Mouse (Mus musculus) liver, postnatal 0 days (tissue): ENCODE results near the gene Cstb. TPM values are rescaled to one million over a fixed set of nuclear protein-coding genes. Genes with fewer than 3 reads are reported as not detected.

Experiments
- ATAC-seq: fragments of 200-750 bp; cut with Nextera tagmentation; 2 replicates; pipeline ENCODE4 v1.8.0; 2017; ENCODE audit warnings: mild to moderate bottlenecking, moderate library complexity
- DNase-seq: peaks from one replicate; pipeline ENCODE4 v3.0.0-alpha.2; 2016
- H3K27ac ChIP-seq: fragments of 300-500 bp; sonication (generic); 2 replicates; pipeline ENCODE4 v1.5.1; 2014; ENCODE audit warnings: antibody characterized with exemption, moderate library complexity, mild to moderate bottlenecking, low read depth
- H3K27me3 ChIP-seq: fragments of 300-500 bp; sonication (generic); 2 replicates; pipeline ENCODE4 v1.6.1; 2014; ENCODE audit warnings: low read length, control low read depth, mixed read lengths; ENCODE audit not compliant: insufficient read depth
- H3K36me3 ChIP-seq: fragments of 300-500 bp; sonication (generic); replicated peaks from 2 replicates; pipeline ENCODE4 v1.6.1; 2014; ENCODE audit warnings: mild to moderate bottlenecking, control low read depth, low read length, moderate library complexity, mixed read lengths; ENCODE audit not compliant: insufficient read depth
- H3K4me1 ChIP-seq: fragments of 300-500 bp; sonication (generic); 2 replicates; pipeline ENCODE4 v1.6.1; 2014; ENCODE audit warnings: antibody characterized with exemption, mild to moderate bottlenecking, control low read depth; ENCODE audit not compliant: insufficient read depth
- H3K4me2 ChIP-seq: fragments of 300-500 bp; sonication (generic); 2 replicates; pipeline ENCODE4 v1.6.1; 2014; ENCODE audit warnings: low read depth, mild to moderate bottlenecking, low read length, moderate library complexity, mixed read lengths
- H3K4me3 ChIP-seq: fragments of 300-500 bp; sonication (generic); 2 replicates; pipeline ENCODE4 v1.5.1; 2014; ENCODE audit warnings: low read depth, low read length
- H3K9ac ChIP-seq: fragments of 300-500 bp; sonication (generic); replicated peaks from 2 replicates; pipeline ENCODE4 v1.6.1; 2014; ENCODE audit warnings: mild to moderate bottlenecking, moderate library complexity
- H3K9me3 ChIP-seq: fragments of 300-500 bp; sonication (generic); 2 replicates; pipeline ENCODE4 v1.6.1; 2016; ENCODE audit warnings: mild to moderate bottlenecking, control low read depth, low read length, mixed read lengths
- CTCF ChIP-seq: sonication (generic); IDR thresholded peaks from 2 replicates; pipeline ENCODE4 v1.5.1; 2016; ENCODE audit warnings: antibody characterized with exemption, low read depth
- EP300 ChIP-seq: IDR thresholded peaks from 2 replicates; pipeline ENCODE4 v1.6.1; 2016; ENCODE audit warnings: antibody characterized with exemption, low read depth, mild to moderate bottlenecking
- WGBS: fragments of 180-500 bp; shearing (Covaris S2); extraction: QIAGEN DNeasy Blood & Tissue Kit; methylation state at CpG from one replicate; pipeline ENCODE4 v1.1.7; 2014; ENCODE audit not compliant: insufficient replicate concordance; 5-methylcytosine and 5-hydroxymethylcytosine counted together
- polyA plus RNA-seq: library from polyadenylated mRNA; unstranded; fragments of >200 nt; fragmentation: Nextera tagmentation; extraction: Ambion mirVana; gene quantifications from 2 replicates; pipeline ENCODE4 v1.2.1, GENCODE M21; 2015

Cstb gene
- polyA plus RNA-seq, 1 experiment from 2014 or later, result 187 TPM

GRCm38 (mm10) chr10:78402301-78402922 is 23.1 kb upstream of the Cstb start:
- no peaks in the 10 kb centered on the region for H3K27me3 ChIP-seq
- peaks cover 67% of the 10 kb centered on the region for H3K36me3 ChIP-seq
- H3K4me1 ChIP-seq, result peaks cover 8% of the 10 kb centered on the region
- no peak overlapping the region for H3K9ac ChIP-seq
- no peaks in the 10 kb centered on the region for H3K9me3 ChIP-seq
- WGBS, result 87% methylated on average over 14 of the region's 14 CpGs
- no peak overlapping the region for H3K4me3 ChIP-seq
- ATAC-seq (no peak), DNase-seq (peak; percentile 10)
- no peak overlapping the region for H3K27ac ChIP-seq
- TF ChIP-seq CTCF, result no peak
- TF ChIP-seq EP300, result no peak
- H3K4me2 ChIP-seq, result no peak overlapping the region

- H3K27ac ChIP-seq, result no peak overlapping the region
- no peak for TF ChIP-seq EP300
- no peak for DNase-seq
- H3K9ac ChIP-seq, result no peak overlapping the region
- 38% methylated on average over 6 of the region's 6 CpGs for whole genome bisulfite sequencing
- no peak overlapping the region for H3K4me2 ChIP-seq
- no peaks in the 10 kb centered on the region for H3K9me3 ChIP-seq
- ATAC-seq, result peak; percentile 46; the same call in 1 of the 2 replicates
- no peaks in the 10 kb centered on the region for H3K27me3 ChIP-seq
- H3K36me3 ChIP-seq, result peaks cover 91% of the 10 kb centered on the region
- no peaks in the 10 kb centered on the region for H3K4me1 ChIP-seq
- H3K4me3 ChIP-seq, result no peak overlapping the region
Measured at GRCm38 (mm10) chr10:78406152-78406551, 19.3 kb upstream of the Cstb start.

- TF ChIP-seq CTCF (no peak), EP300 (no peak)
- no peak overlapping the region for H3K4me3 ChIP-seq
- H3K9ac ChIP-seq, result no peak overlapping the region
- no peaks in the 10 kb centered on the region for H3K9me3 ChIP-seq
- WGBS, result 51% methylated on average over 4 of the region's 4 CpGs
- 0 out of 2 replicates have a peak, but pooled peaks have one; percentile 29 for ATAC-seq
- no peak overlapping the region for H3K27ac ChIP-seq
- peaks cover 8% of the 10 kb centered on the region for H3K4me1 ChIP-seq
- H3K4me2 ChIP-seq, result no peak overlapping the region
- H3K36me3 ChIP-seq, result peaks cover 81% of the 10 kb centered on the region
- no peaks in the 10 kb centered on the region for H3K27me3 ChIP-seq
- DNase-seq, result no peak
Measured at GRCm38 (mm10) chr10:78407132-78407531, 18.3 kb upstream of the Cstb start.

GRCm38 (mm10) chr10:78409035-78409788 is 16.3 kb upstream of the Cstb start:
- Histone ChIP-seq H3K9ac (no peak overlapping the region), H3K4me2 (no peak overlapping the region), H3K9me3 (no peaks in the 10 kb centered on the region), H3K36me3 (peaks cover 62% of the 10 kb centered on the region), H3K27me3 (no peaks in the 10 kb centered on the region), H3K27ac (no peak overlapping the region), H3K4me1 (peaks cover 11% of the 10 kb centered on the region), H3K4me3 (no peak overlapping the region)
- DNase-seq (no peak), ATAC-seq (no peak)
- TF ChIP-seq CTCF, result no peak
- no peak for TF ChIP-seq EP300
- 88% methylated on average over 9 of the region's 9 CpGs for WGBS

- H3K27ac ChIP-seq, result peak overlapping the region; percentile 75
- H3K36me3 ChIP-seq, result peaks cover 38% of the 10 kb centered on the region
- peak overlapping the region; percentile 76 for H3K4me3 ChIP-seq
- peak overlapping the region; percentile 74 for H3K9ac ChIP-seq
- no peaks in the 10 kb centered on the region for H3K9me3 ChIP-seq
- WGBS, result 12% methylated on average over 8 of the region's 8 CpGs
- peaks cover 11% of the 10 kb centered on the region for H3K4me1 ChIP-seq
- peak overlapping the region; percentile 83 for H3K4me2 ChIP-seq
- TF ChIP-seq EP300 (no peak), CTCF (no peak)
- no peak for DNase-seq
- H3K27me3 ChIP-seq, result no peaks in the 10 kb centered on the region
- no peak for ATAC-seq
Measured at GRCm38 (mm10) chr10:78411851-78412250, 13.6 kb upstream of the Cstb start.

GRCm38 (mm10) chr10:78412319-78413151 is 12.9 kb upstream of the Cstb start, which contains the start of gene Rrp1:
TSS of gene Rrp1 (minus strand) at chr10:78413043.
- Histone ChIP-seq H3K27ac (peak within 1 kb of the TSS; percentile 75), H3K9me3 (no peaks in the 10 kb centered on the region), H3K4me2 (peak within 1 kb of the TSS; percentile 83), H3K4me3 (peak within 1 kb of the TSS; percentile 76), H3K9ac (peak within 1 kb of the TSS; percentile 74), H3K27me3 (no peaks in the 10 kb centered on the region), H3K4me1 (peaks cover 13% of the 10 kb centered on the region), H3K36me3 (peaks cover 33% of the 10 kb centered on the region)
- TF ChIP-seq EP300 (no peak), CTCF (peak; percentile 100)
- peak; percentile 95 for ATAC-seq
- DNase-seq, result peak; percentile 95
- WGBS, result 1% methylated on average over 65 of the region's 70 CpGs
